17 mouse cellular contexts compared by ENCODE assay signal in genomic region chr3:87660479-87660878, GRCm38 (mm10).
"Had no signal": no experiment of that assay in that cellular context is flagged by ENCODE, and none has a peak within 500 bp of the region (broad histone marks: within the 10 kb centered on the region; RNA-seq: fewer than 3 reads in every experiment).

No protein-coding gene starts in this region.

- H3K9ac ChIP-seq: liver, embryonic 13.5 days; neural tube, embryonic 12.5 days; stomach, embryonic 15.5 days had no signal

- H3K27ac ChIP-seq: kidney, postnatal 0 days; liver, embryonic 13.5 days; neural tube, embryonic 12.5 days; stomach, embryonic 15.5 days had no signal

- H3K4me3 ChIP-seq: left cerebral cortex, adult 2 months; liver, embryonic 13.5 days; neural tube, embryonic 12.5 days; stomach, embryonic 15.5 days had no signal

- DNase-seq: kidney, adult 2 months; kidney, postnatal 36 days; layer of hippocampus, postnatal 36 days; liver, embryonic 13.5 days; lung, adult 2 months; lung, postnatal 14 days; lung, postnatal 4 days; midbrain, embryonic 14.5 days; right cerebral cortex, adult 18-20 months; right cerebral cortex, postnatal 14 days; right cerebral cortex, postnatal 4 days; thymus, postnatal 25 days had no signal

- H3K4me2 ChIP-seq: liver, embryonic 13.5 days; midbrain, embryonic 11.5 days; neural tube, embryonic 12.5 days; stomach, embryonic 15.5 days had no signal

- H3K36me3 ChIP-seq: liver, embryonic 13.5 days; neural tube, embryonic 12.5 days; stomach, embryonic 15.5 days had no signal

- H3K4me1 ChIP-seq: stomach, embryonic 15.5 days had no signal

- H3K9me3 ChIP-seq: liver, embryonic 13.5 days; neural tube, embryonic 12.5 days; stomach, embryonic 15.5 days had no signal

- H3K27me3 ChIP-seq: liver, embryonic 13.5 days; neural tube, embryonic 12.5 days; stomach, embryonic 15.5 days had no signal
